Mouse (Mus musculus): ENCODE measurements around the gene Cts7. TPM values are rescaled to one million over a fixed set of nuclear protein-coding genes. Genes with fewer than 3 reads are reported as not detected.

Cts7 gene
- polyA plus RNA-seq (2014; fragmentation: Nextera tagmentation; extraction: Ambion mirVana) = not detected in 2 replicates

DNA sequence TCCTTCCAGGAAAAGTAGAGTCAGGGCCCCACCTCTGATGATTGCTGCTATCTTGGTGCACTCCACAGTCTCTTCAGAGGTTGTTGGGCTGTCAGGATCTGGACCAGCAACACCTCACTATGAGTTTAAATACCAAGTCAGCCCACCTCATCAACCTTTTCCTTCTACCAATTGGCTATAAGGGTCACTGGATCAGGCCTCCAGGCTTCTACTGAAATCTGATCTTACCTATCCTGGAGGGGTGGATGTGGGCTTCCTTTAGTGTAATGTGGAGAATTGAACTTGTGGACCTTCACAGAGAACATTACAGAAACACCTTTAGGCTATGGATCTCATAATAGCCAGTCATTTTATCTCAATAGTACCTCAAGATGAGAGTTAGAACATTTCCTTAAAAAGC, at the start of gene Cts7:
Gene Cts7 (minus strand): TSS at position 101 of the 400 bp plus-strand sequence.
- Histone ChIP-seq H3K27me3 (ENCODE audit: control insufficient read depth, insufficient read depth, low read length) (no peaks in the 10 kb centered on the region), H3K27ac (no peak within 1 kb of the TSS), H3K9ac (no peak within 1 kb of the TSS), H3K4me2 (replicated peaks) (no peak within 1 kb of the TSS), H3K9me3 (ENCODE audit: control insufficient read depth, low read length) (peaks cover 49% of the 10 kb centered on the region), H3K4me3 (replicated peaks; ENCODE audit: low read length) (no peak within 1 kb of the TSS), H3K36me3 (replicated peaks; ENCODE audit: control insufficient read depth, insufficient read depth) (no peaks in the 10 kb centered on the region), H3K4me1 (replicated peaks; ENCODE audit: control insufficient read depth, insufficient read depth, low read length) (no peaks in the 10 kb centered on the region)
- ATAC-seq (ENCODE audit: low FRiP score) (no peak), DNase-seq (ENCODE audit: low spot score) (no peak)

Small RNA genes lying within 50 kb of the gene (microRNA-seq; reads per million reads assigned to microRNA genes)
- gene Gm27704 = not detected

Other genes starting within 250 kb of the Cts7 start
- not detected in 2 replicates for gene Ctsr, start 193.9 kb downstream of the Cts7 start, polyA plus RNA-seq (2014; fragmentation: Nextera tagmentation; extraction: Ambion mirVana)
- gene Cts6, start 154.8 kb downstream of the Cts7 start, polyA plus RNA-seq (2014; fragmentation: Nextera tagmentation; extraction: Ambion mirVana) = not detected in 2 replicates
- not detected in 2 replicates for gene Cts8, start 102.8 kb downstream of the Cts7 start, polyA plus RNA-seq (2014; fragmentation: Nextera tagmentation; extraction: Ambion mirVana)
- gene Gm49398, start 69.4 kb downstream of the Cts7 start, polyA plus RNA-seq (2014; fragmentation: Nextera tagmentation; extraction: Ambion mirVana) = not detected in 2 replicates
- not detected in 2 replicates for gene Ctsm, start 183.6 kb upstream of the Cts7 start, polyA plus RNA-seq (2014; fragmentation: Nextera tagmentation; extraction: Ambion mirVana)
- not detected in 2 replicates for gene Gm49352, start 210.0 kb upstream of the Cts7 start, polyA plus RNA-seq (2014; fragmentation: Nextera tagmentation; extraction: Ambion mirVana)
- gene Cts3, start 211.9 kb upstream of the Cts7 start, polyA plus RNA-seq (2014; fragmentation: Nextera tagmentation; extraction: Ambion mirVana) = not detected in 2 replicates

Data from hindbrain, embryonic 14.5 days (tissue).